Mouse (Mus musculus): ENCODE data around the gene Kcnip4. TPM values are rescaled to one million over a fixed set of nuclear protein-coding genes. Genes with fewer than 3 reads are reported as not detected.

Kcnip4 gene
- total and polyA plus RNA-seq, 2 experiments from 2014 or later = 22.6 to 30.1 TPM

DNA sequence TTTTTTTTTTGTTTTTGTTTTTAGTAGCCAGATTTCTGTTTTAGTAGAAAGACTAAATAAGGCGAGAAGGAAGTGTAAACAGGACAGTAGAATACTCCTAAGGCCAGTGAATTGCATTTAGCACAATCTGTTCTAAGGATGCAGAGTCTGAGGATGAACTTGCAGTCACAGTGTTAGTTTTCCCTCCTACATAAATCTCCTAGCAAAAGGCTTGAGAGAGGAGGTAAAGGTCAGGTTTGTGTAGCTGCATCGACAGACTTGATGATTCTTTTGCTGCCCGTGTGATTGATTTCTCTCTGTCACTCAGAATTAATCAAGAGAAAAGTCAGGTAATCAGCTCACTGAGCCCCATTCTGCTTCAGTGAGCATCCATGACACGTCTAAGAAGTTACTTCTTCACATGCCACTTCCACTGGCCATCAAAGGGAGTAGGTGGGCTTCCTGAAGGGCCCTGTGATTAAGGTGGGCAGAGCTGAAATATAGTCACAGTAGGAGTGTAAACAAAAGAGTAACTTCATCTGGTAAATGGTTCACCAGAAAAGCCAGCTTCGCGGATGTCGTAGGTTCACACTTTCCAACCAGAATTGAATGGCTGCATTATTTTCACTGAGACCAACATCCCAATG is 1183.8 kb downstream of the Kcnip4 start:
- WGBS = 46% methylated on average over 7 of the region's 7 CpGs
- Histone ChIP-seq H3K27me3 (ENCODE audit: insufficient read depth, low read length) (no peaks in the 10 kb centered on the region), H3K4me2 (ENCODE audit: low read depth, low read length, poor library complexity, severe bottlenecking) (no peak overlapping the region), H3K9me3 (ENCODE audit: low read length) (no peaks in the 10 kb centered on the region), H3K9ac (replicated peaks; ENCODE audit: low read length, poor library complexity, severe bottlenecking) (no peak overlapping the region), H3K27ac (ENCODE audit: low read depth, low read length) (no peak overlapping the region), H3K4me3 (ENCODE audit: low read depth, low read length) (no peak overlapping the region), H3K4me1 (ENCODE audit: insufficient read depth, low read length) (no peaks in the 10 kb centered on the region), H3K36me3 (ENCODE audit: insufficient read depth, low read length) (no peaks in the 10 kb centered on the region)
- DNase-seq (ENCODE audit: low spot score) (no peak), ATAC-seq (ENCODE audit: low FRiP score) (no peak)
- no peak for TF ChIP-seq CTCF (IDR thresholded peaks at IDR 0.05)

Data from midbrain, postnatal 0 days (tissue).